ENCODE assay signal across 9 mouse cellular contexts in the genomic region with DNA sequence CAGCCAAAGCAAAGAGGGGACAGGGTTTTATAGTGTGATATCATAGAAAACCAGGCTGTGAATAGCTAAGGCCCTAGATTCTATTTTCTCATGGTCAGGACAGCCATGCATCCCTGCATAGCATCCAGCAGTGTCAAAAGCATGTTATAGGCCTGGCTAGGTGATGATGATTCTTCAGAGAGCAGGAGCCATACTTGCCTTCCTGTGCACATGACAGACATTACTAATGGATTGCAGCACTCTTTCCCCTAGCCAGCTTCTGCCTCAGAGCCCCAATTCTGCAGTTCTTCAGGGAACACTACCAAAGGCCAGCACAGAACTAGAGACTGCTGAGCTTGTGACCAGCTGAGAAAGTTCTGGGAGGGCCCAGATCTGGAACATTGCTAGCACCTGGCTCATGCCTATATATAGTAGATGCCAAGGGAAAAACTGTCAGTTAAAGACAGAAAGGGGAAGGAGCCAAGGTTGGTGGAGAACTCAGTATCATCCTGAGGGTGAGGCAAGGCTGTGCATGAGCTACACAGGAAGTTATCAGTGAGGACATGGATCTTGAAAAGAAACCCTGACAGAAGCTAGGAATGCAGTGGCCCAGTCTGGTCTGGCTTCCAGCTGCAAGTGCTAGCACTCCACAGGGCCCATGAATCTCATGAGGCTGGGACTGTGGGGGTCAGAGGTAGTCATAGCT.
A peak's percentile ranks its signal among the peaks of the same experiment; 100 is the strongest.
DNase-seq lines count a peak whose midpoint lies in the region; ATAC-seq and TF ChIP-seq lines count a peak whose summit lies in the region.
"Had no signal": no experiment of that assay in that cellular context is flagged by ENCODE, and none has a peak within 500 bp of the region (broad histone marks: within the 10 kb centered on the region; RNA-seq: fewer than 3 reads in every experiment).

No protein-coding gene starts in this region.

- no peak for DNase-seq in intestine, embryonic 14.5 days (ENCODE audit: low spot score)
- peak; percentile 80 for DNase-seq in 416B (ENCODE audit: low read depth)
- no peak for DNase-seq in cerebellum, postnatal 14 days
- no peak for DNase-seq in layer of hippocampus, adult 9-10 months (ENCODE audit: low spot score)
- DNase-seq in left cerebral cortex, postnatal 14 days (ENCODE audit: low spot score in 2 of 2), result no peak

- ATAC-seq in intestine, embryonic 14.5 days (replicated peaks; ENCODE audit: low FRiP score, low TSS enrichment, low read depth), result no peak
- ATAC-seq in intestine, postnatal 0 days, result no peak
- peak; percentile 17; the same call in 1 of the 2 replicates for ATAC-seq in liver, embryonic 12.5 days

- no peak overlapping the region for H3K4me2 ChIP-seq in intestine, embryonic 14.5 days (ENCODE audit: low read length)
- no peak overlapping the region for H3K4me2 ChIP-seq in intestine, postnatal 0 days (replicated peaks; ENCODE audit: low read depth)
- H3K4me2 ChIP-seq in liver, embryonic 12.5 days, result peak overlapping the region; percentile 55; the same call in 1 of the 2 replicates

- no peak for TF ChIP-seq POLR2A in cortical plate, adult 2 months (IDR thresholded peaks at IDR 0.05; ENCODE audit: extremely low read depth, insufficient read depth, low read length)

- no peaks in the 10 kb centered on the region for H3K9me3 ChIP-seq in intestine, embryonic 14.5 days (ENCODE audit: control insufficient read depth, low read length)
- H3K9me3 ChIP-seq in intestine, postnatal 0 days (ENCODE audit: control insufficient read depth), result no peaks in the 10 kb centered on the region
- no peaks in the 10 kb centered on the region for H3K9me3 ChIP-seq in liver, embryonic 12.5 days (replicated peaks)

- H3K27ac ChIP-seq in intestine, embryonic 14.5 days (ENCODE audit: low read depth), result peak overlapping the region; percentile 90; the same call in 1 of the 2 replicates
- H3K27ac ChIP-seq in intestine, postnatal 0 days (ENCODE audit: low read depth, low read length), result no peak overlapping the region; the same call in none of the 2 replicates
- H3K27ac ChIP-seq in cortical plate, adult 2 months (ENCODE audit: insufficient read depth, low read length), result peak overlapping the region; percentile 81
- peak overlapping the region; percentile 53; the same call in 1 of the 2 replicates for H3K27ac ChIP-seq in liver, embryonic 12.5 days

- no peak overlapping the region for H3K9ac ChIP-seq in intestine, embryonic 14.5 days (ENCODE audit: low read length)
- no peak overlapping the region for H3K9ac ChIP-seq in intestine, postnatal 0 days (ENCODE audit: low read depth, low read length)
- H3K9ac ChIP-seq in liver, embryonic 12.5 days, result no peak overlapping the region

- no peaks in the 10 kb centered on the region for H3K36me3 ChIP-seq in intestine, embryonic 14.5 days (ENCODE audit: control insufficient read depth, insufficient read depth, low read length)
- H3K36me3 ChIP-seq in intestine, postnatal 0 days (ENCODE audit: control insufficient read depth, insufficient read depth), result no peaks in the 10 kb centered on the region
- no peaks in the 10 kb centered on the region for H3K36me3 ChIP-seq in liver, embryonic 12.5 days

- intact Hi-C loops in left cerebral cortex, postnatal 14 days (cut with DNase I), result loop anchor here (5.0 kb wide), 1 partner anchor 175 kb away; a partner anchor contains a TSS

- H3K4me3 ChIP-seq in intestine, embryonic 14.5 days (ENCODE audit: low read depth, low read length), result no peak overlapping the region
- no peak overlapping the region for H3K4me3 ChIP-seq in intestine, postnatal 0 days (ENCODE audit: low read depth, low read length)
- no peak overlapping the region for H3K4me3 ChIP-seq in cortical plate, adult 2 months (ENCODE audit: insufficient read depth, low read length)
- no peak overlapping the region for H3K4me3 ChIP-seq in liver, embryonic 12.5 days
- H3K4me3 ChIP-seq: erythroblast, embryonic 14.5 days had no signal

- peaks cover 25% of the 10 kb centered on the region for H3K4me1 ChIP-seq in intestine, embryonic 14.5 days (replicated peaks; ENCODE audit: control insufficient read depth, insufficient read depth, low read length)
- H3K4me1 ChIP-seq in intestine, postnatal 0 days (replicated peaks; ENCODE audit: control insufficient read depth, insufficient read depth, low read length), result no peaks in the 10 kb centered on the region
- H3K4me1 ChIP-seq in cortical plate, adult 2 months (ENCODE audit: control insufficient read depth, insufficient read depth, low read length), result 0 out of 2 replicates have a peak, but pooled peaks cover 2% of the 10 kb centered on the region
- peaks cover 36% of the 10 kb centered on the region for H3K4me1 ChIP-seq in liver, embryonic 12.5 days

- H3K27me3 ChIP-seq in intestine, embryonic 14.5 days (replicated peaks; ENCODE audit: control insufficient read depth, insufficient read depth, low read length), result no peaks in the 10 kb centered on the region
- H3K27me3 ChIP-seq in intestine, postnatal 0 days (replicated peaks; ENCODE audit: control insufficient read depth, insufficient read depth, low read length), result no peaks in the 10 kb centered on the region
- H3K27me3 ChIP-seq in liver, embryonic 12.5 days (replicated peaks), result no peaks in the 10 kb centered on the region

- TF ChIP-seq CTCF in intestine, postnatal 0 days (IDR thresholded peaks at IDR 0.05; ENCODE audit: low read depth), result no peak
- TF ChIP-seq CTCF in cortical plate, adult 2 months (IDR thresholded peaks at IDR 0.05; ENCODE audit: extremely low read depth, insufficient read depth, low read length), result no peak
